Mouse (Mus musculus) large intestine, adult 2 months (tissue): ENCODE measurements around the gene Twsg1. TPM values are rescaled to one million over a fixed set of nuclear protein-coding genes. Genes with fewer than 3 reads are reported as not detected.

Experiments
- DNase-seq: peaks from one replicate; pipeline ENCODE4 v3.0.0-alpha.2; 2012; ENCODE audit warnings: low read depth, low spot score
- WGBS: fragments of 180-500 bp; shearing (Covaris S2); methylation state at CpG from one replicate; pipeline ENCODE4 v1.1.7; 2018; 5-methylcytosine and 5-hydroxymethylcytosine counted together
- polyA plus RNA-seq: library from polyadenylated mRNA; depleted of rRNA; stranded (reverse); fragments of >200 nt; gene quantifications from 2 replicates; pipeline ENCODE4 v1.2.3, GENCODE M21; 2012; rRNA removed

The Twsg1 gene
- polyA plus RNA-seq, 1 experiment: 16.0 TPM

GRCm38 (mm10) chr17:65903826-65904225, 47.2 kb downstream of the Twsg1 start:
- DNase-seq: no peak
- WGBS: 94% methylated on average over 8 of the region's 8 CpGs

GRCm38 (mm10) chr17:65903011-65903410, 48.0 kb downstream of the Twsg1 start:
- 100% methylated on average over 1 of the region's 1 CpGs for WGBS
- no peak for DNase-seq

- WGBS: 72% methylated on average over 6 of the region's 6 CpGs
- DNase-seq: no peak
Observed at GRCm38 (mm10) chr17:65902281-65902680, 48.7 kb downstream of the Twsg1 start.

- no peak for DNase-seq
- 67% methylated on average over 3 of the region's 3 CpGs for WGBS
Observed at GRCm38 (mm10) chr17:65896016-65896415, 55.0 kb downstream of the Twsg1 start.

GRCm38 (mm10) chr17:65889476-65889875, 61.5 kb downstream of the Twsg1 start:
- no peak for DNase-seq

GRCm38 (mm10) chr17:65886571-65886970, 64.5 kb downstream of the Twsg1 start:
- WGBS: 50% methylated on average over 9 of the region's 9 CpGs
- DNase-seq: no peak

More at GRCm38 (mm10) chr17:65889476-65889875, 61.5 kb downstream of the Twsg1 start:
- WGBS: 85% methylated on average over 5 of the region's 5 CpGs

- no peak for DNase-seq
Observed at GRCm38 (mm10) chr17:65885697-65886529, 65.1 kb downstream of the Twsg1 start, which contains the start of gene Ralbp1. Gene Ralbp1 (minus strand): TSS chr17:65885798.

GRCm38 (mm10) chr17:65885398-65885696, 65.7 kb downstream of the Twsg1 start:
- no peak for DNase-seq
- under 1% methylated on average over 11 of the region's 11 CpGs for WGBS

More at GRCm38 (mm10) chr17:65885697-65886529, 65.1 kb downstream of the Twsg1 start, which contains the start of gene Ralbp1:
- WGBS: 2% methylated on average over 14 of the region's 14 CpGs

GRCm38 (mm10) chr17:65884691-65885397, 66.2 kb downstream of the Twsg1 start:
- DNase-seq: peak; percentile 94
- under 1% methylated on average over 67 of the region's 67 CpGs for WGBS

GRCm38 (mm10) chr17:65884061-65884669, 66.9 kb downstream of the Twsg1 start:
- under 1% methylated on average over 56 of the region's 56 CpGs for WGBS
- no peak for DNase-seq

GRCm38 (mm10) chr17:65877026-65877425, 74.0 kb downstream of the Twsg1 start:
- DNase-seq: no peak
- WGBS: 41% methylated on average over 6 of the region's 6 CpGs

- no peak for DNase-seq
- 92% methylated on average over 11 of the region's 11 CpGs for WGBS
Observed at GRCm38 (mm10) chr17:65873834-65874233, 77.2 kb downstream of the Twsg1 start.

GRCm38 (mm10) chr17:65873156-65873555, 77.9 kb downstream of the Twsg1 start:
- WGBS: 85% methylated on average over 4 of the region's 4 CpGs

GRCm38 (mm10) chr17:65872652-65873051, 78.4 kb downstream of the Twsg1 start:
- DNase-seq: no peak

More at GRCm38 (mm10) chr17:65873156-65873555, 77.9 kb downstream of the Twsg1 start:
- DNase-seq: no peak

GRCm38 (mm10) chr17:65872051-65872450, 79.0 kb downstream of the Twsg1 start:
- WGBS: 64% methylated on average over 6 of the region's 6 CpGs
- DNase-seq: no peak

More at GRCm38 (mm10) chr17:65872652-65873051, 78.4 kb downstream of the Twsg1 start:
- WGBS: 42% methylated on average over 6 of the region's 6 CpGs

Other genes with a start within 250 kb of the Twsg1 start
- 10.2 and 12.7 TPM in 2 replicates for gene Rab31, start 178.5 kb downstream of the Twsg1 start, polyA plus RNA-seq
- 48.2 and 70.3 TPM in 2 replicates for gene Ppp4r1, start 168.7 kb downstream of the Twsg1 start, polyA plus RNA-seq
- gene Ralbp1, start 65.4 kb downstream of the Twsg1 start, polyA plus RNA-seq: 29.4 and 34.3 TPM in 2 replicates
- gene Ankrd12, start 125.9 kb upstream of the Twsg1 start, polyA plus RNA-seq: 3.2 and 4.4 TPM in 2 replicates
- 59.2 and 62.6 TPM in 2 replicates for gene Ndufv2, start 150.3 kb upstream of the Twsg1 start, polyA plus RNA-seq
- 25.6 and 29.4 TPM in 2 replicates for gene Washc1, start 160.3 kb upstream of the Twsg1 start, polyA plus RNA-seq
- gene Ddx11, start 172.3 kb upstream of the Twsg1 start, polyA plus RNA-seq: 5.6 and 7.1 TPM in 2 replicates